Mouse (Mus musculus) heart, adult 2 months (tissue): Measurements from ENCODE around the gene Serpina12. TPM values are rescaled to one million over a fixed set of nuclear protein-coding genes. Genes with fewer than 3 reads are reported as not detected.

Source experiments
- DNase-seq, 2 experiments: peaks; one replicate each; pipeline ENCODE4 v3.0.0; 2021
- H3K27ac ChIP-seq: fragments of 200-600 bp; 2 replicates; pipeline ENCODE4 v1.8.1; 2022
- H3K27me3 ChIP-seq: fragments of 200-500 bp; 2 replicates; pipeline ENCODE4 v1.6.1; 2012; ENCODE audit warnings: mild to moderate bottlenecking, low read length, inconsistent platforms, mixed read lengths; ENCODE audit not compliant: control insufficient read depth, insufficient read depth
- H3K36me3 ChIP-seq: fragments of 200-500 bp; 2 replicates; pipeline ENCODE4 v1.6.1; 2012; ENCODE audit warnings: low read length, inconsistent platforms; ENCODE audit not compliant: control insufficient read depth, insufficient read depth
- H3K4me1 ChIP-seq: fragments of 200-500 bp; 2 replicates; pipeline ENCODE4 v1.6.1; 2011; ENCODE audit warnings: low read length; ENCODE audit not compliant: control insufficient read depth, insufficient read depth
- H3K4me3 ChIP-seq: fragments of 200-600 bp; 2 replicates; pipeline ENCODE4 v1.8.1; 2022
- H3K79me2 ChIP-seq: fragments of 200-500 bp; replicated peaks from 2 replicates; pipeline ENCODE4 v1.6.1; 2012; ENCODE audit warnings: mild to moderate bottlenecking, inconsistent platforms, low read length, moderate library complexity, mixed read lengths; ENCODE audit not compliant: control insufficient read depth, insufficient read depth
- H3K9ac ChIP-seq: fragments of 200-500 bp; 2 replicates; pipeline ENCODE4 v1.6.1; 2012; ENCODE audit warnings: low read depth, mild to moderate bottlenecking, control low read depth, inconsistent platforms, low read length, mixed read lengths
- CTCF ChIP-seq: fragments of 200-600 bp; IDR thresholded peaks from 2 replicates; pipeline ENCODE4 v1.8.1; 2022; ENCODE audit warnings: antibody characterized with exemption, mild to moderate bottlenecking, moderate library complexity
- EP300 ChIP-seq: fragments of 200-500 bp; IDR thresholded peaks from 2 replicates; pipeline ENCODE4 v1.6.1; 2011; ENCODE audit warnings: low read depth, low read length, control low read depth; ENCODE audit not compliant: insufficient read depth
- POLR2A ChIP-seq: fragments of 200-500 bp; IDR thresholded peaks from 2 replicates; pipeline ENCODE4 v1.6.1; 2011; ENCODE audit warnings: mild to moderate bottlenecking, low read depth, low read length, control low read depth; ENCODE audit not compliant: insufficient read depth
- WGBS: fragments of 180-500 bp; shearing (Covaris S2); methylation state at CpG from one replicate; pipeline ENCODE4 v1.1.7; 2018; 5-methylcytosine and 5-hydroxymethylcytosine counted together
- intact Hi-C: fragments of 180-260 bp; cut with DNase I; formaldehyde crosslinking; loops from one replicate; pipeline ENCODE4 v1.15.1; 2025
- polyA plus RNA-seq: library from polyadenylated mRNA; depleted of rRNA; stranded (reverse); fragments of >200 nt; gene quantifications from 2 replicates; pipeline ENCODE4 v1.2.3, GENCODE M21; 2012
- total RNA-seq, 2 experiments: library from RNA; stranded (reverse); gene quantifications; 2 replicates each; pipeline ENCODE4 v1.2.3; 2021

The Serpina12 gene
- total and polyA plus RNA-seq, 3 experiments = not detected

DNA sequence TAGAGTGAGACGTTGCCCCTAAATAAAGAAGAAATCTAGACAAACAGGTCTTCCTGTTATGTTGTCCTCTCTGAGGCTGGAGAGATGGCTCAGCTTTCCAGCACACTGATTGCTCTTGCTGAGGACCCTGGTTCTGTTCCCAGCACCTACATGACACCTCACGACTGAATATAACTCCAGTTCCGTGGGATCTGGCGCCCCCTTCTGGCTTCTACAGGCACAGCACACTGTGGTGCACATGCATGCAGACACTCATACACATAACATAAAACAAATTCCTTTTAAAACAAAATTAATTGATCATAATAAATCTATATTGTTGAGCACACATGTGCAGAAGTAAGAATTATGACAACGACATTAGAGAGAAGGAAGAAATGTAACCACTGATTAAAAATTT, 39.6 kb downstream of the Serpina12 start:
- Histone ChIP-seq H3K79me2 (no peaks in the 10 kb centered on the region), H3K4me1 (peaks cover 7% of the 10 kb centered on the region), H3K4me3 (no peak overlapping the region), H3K9ac (no peak overlapping the region), H3K27ac (no peak overlapping the region), H3K36me3 (peaks cover 4% of the 10 kb centered on the region), H3K27me3 (no peaks in the 10 kb centered on the region)
- intact Hi-C loops = no loop called here
- DNase-seq = no peak
- TF ChIP-seq EP300 (no peak), CTCF (0 out of 2 replicates have a peak, but pooled peaks have one; percentile 14), POLR2A (no peak)
- WGBS = 74% methylated on average over 5 of the region's 5 CpGs

DNA sequence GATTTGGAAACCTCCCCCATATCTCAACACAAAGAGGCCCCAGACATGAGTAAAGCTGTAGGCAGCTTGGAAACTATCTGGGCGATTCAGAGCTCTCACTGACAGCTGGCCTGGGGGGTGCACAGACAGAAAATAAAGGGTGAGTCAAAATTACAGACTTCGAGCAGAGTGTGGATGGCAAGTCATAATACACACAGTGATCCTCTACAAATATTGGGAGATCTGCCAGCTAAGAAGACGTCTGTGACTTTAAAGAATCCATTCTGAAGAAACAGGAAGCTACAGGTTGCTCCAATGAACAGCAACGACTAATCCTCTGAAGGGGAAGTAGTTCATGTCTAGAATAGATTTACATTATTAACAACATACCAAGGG, 41.0 kb downstream of the Serpina12 start:
- no peak overlapping the region for H3K9ac ChIP-seq
- intact Hi-C loops = no loop called here
- no peaks in the 10 kb centered on the region for H3K79me2 ChIP-seq
- no peak for DNase-seq
- no peaks in the 10 kb centered on the region for H3K27me3 ChIP-seq
- WGBS = 13% methylated on average over 4 of the region's 4 CpGs
- TF ChIP-seq CTCF (no peak), POLR2A (no peak), EP300 (no peak)
- peak overlapping the region; percentile 69 for H3K27ac ChIP-seq
- peaks cover 7% of the 10 kb centered on the region for H3K4me1 ChIP-seq
- peaks cover 4% of the 10 kb centered on the region for H3K36me3 ChIP-seq
- H3K4me3 ChIP-seq = no peak overlapping the region

DNA sequence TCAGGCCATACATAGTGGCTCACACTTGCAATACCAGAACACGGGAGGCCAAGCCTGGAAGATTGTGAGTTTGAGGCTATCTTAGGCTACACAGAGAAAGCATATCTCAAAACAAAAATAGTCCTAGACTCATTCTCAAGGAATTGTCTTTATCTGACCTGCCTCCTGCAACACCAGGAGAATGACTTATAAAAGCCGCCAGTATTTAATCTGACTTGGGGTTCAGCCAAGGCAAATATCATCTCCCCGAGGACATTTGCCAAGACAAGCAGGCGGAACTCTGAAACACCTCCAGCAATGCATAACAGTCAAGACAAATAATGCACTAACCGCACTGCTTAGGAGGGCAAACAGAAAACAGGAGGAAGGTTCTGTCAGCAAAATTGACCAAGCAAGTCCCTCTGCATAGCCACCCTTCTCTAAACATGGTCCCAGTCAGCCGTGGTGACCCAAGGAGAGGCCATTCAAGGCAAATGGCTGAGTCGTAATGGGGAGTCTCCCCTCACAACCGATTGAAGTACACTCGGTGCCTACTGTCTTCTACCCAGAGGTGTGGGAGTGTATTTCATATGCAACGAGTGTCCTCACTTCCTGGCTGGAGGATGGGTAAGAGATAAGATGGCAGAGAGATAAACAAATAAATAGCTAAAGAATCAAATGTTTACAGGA, 41.5 kb downstream of the Serpina12 start:
- Histone ChIP-seq H3K4me3 (no peak overlapping the region), H3K36me3 (peaks cover 4% of the 10 kb centered on the region), H3K27ac (peak overlapping the region; percentile 69), H3K79me2 (no peaks in the 10 kb centered on the region), H3K4me1 (peaks cover 7% of the 10 kb centered on the region), H3K9ac (no peak overlapping the region), H3K27me3 (no peaks in the 10 kb centered on the region)
- peak; percentile 36 to 63 for DNase-seq
- TF ChIP-seq EP300 (0 out of 2 replicates have a peak, but pooled peaks have one; percentile 46), POLR2A (no peak)
- 13% methylated on average over 10 of the region's 10 CpGs for WGBS
- intact Hi-C loops = no loop called here

GRCm38 (mm10) chr12:104000594-104000993, 43.6 kb downstream of the Serpina12 start:
- Histone ChIP-seq H3K9ac (no peak overlapping the region), H3K4me1 (peaks cover 7% of the 10 kb centered on the region), H3K27ac (no peak overlapping the region), H3K4me3 (no peak overlapping the region), H3K79me2 (no peaks in the 10 kb centered on the region), H3K36me3 (peaks cover 4% of the 10 kb centered on the region), H3K27me3 (no peaks in the 10 kb centered on the region)
- 88% methylated on average over 3 of the region's 3 CpGs for WGBS
- intact Hi-C loops = no loop called here
- no peak for DNase-seq
- TF ChIP-seq CTCF (no peak), POLR2A (no peak), EP300 (no peak)

- no peak for TF ChIP-seq EP300
- intact Hi-C loops = loop anchor here (10.0 kb wide), 1 partner anchor 175 kb away; no protein-coding TSS in a partner anchor
- DNase-seq = no peak
- Histone ChIP-seq H3K79me2 (no peaks in the 10 kb centered on the region), H3K27me3 (no peaks in the 10 kb centered on the region), H3K36me3 (peaks cover 4% of the 10 kb centered on the region), H3K4me1 (peaks cover 7% of the 10 kb centered on the region), H3K4me3 (no peak overlapping the region), H3K9ac (no peak overlapping the region), H3K27ac (no peak overlapping the region)
- WGBS = 91% methylated on average over 8 of the region's 8 CpGs
These were observed 44.6 kb downstream of the Serpina12 start for GRCm38 (mm10) chr12:103999611-104000010.

DNA sequence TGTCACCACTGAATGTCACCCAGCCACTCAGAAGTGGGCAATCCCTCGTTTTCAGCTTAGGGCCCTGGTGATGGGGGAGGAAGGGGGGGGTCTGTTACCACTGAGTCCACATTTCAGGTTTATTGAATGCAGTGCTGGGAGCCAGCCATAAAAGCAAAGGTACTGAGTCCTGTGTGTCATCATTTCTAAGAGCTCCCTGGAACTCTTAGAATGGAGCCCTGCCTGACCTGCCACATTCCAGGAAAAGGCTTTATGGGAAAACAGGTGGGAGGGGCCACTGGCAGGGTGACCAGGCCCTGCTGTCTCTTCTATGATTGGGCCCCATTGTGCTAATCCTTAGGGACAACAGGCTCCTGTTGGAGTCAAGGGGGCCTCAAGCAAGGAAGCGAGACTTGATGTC, 47.7 kb downstream of the Serpina12 start:
- TF ChIP-seq POLR2A (no peak), EP300 (no peak), CTCF (no peak)
- 67% methylated on average over 2 of the region's 2 CpGs for WGBS
- no peak overlapping the region for H3K9ac ChIP-seq
- H3K4me1 ChIP-seq = no peaks in the 10 kb centered on the region
- no peaks in the 10 kb centered on the region for H3K27me3 ChIP-seq
- no peaks in the 10 kb centered on the region for H3K79me2 ChIP-seq
- DNase-seq = no peak
- intact Hi-C loops = loop anchor here (10.0 kb wide), 1 partner anchor 178 kb away; no protein-coding TSS in a partner anchor
- H3K36me3 ChIP-seq = no peaks in the 10 kb centered on the region
- H3K4me3 ChIP-seq = no peak overlapping the region
- H3K27ac ChIP-seq = no peak overlapping the region
